Mouse (Mus musculus): ENCODE data around the gene Ccdc82. TPM values are rescaled to one million over a fixed set of nuclear protein-coding genes. Genes with fewer than 3 reads are reported as not detected.

Ccdc82 gene
- polyA plus RNA-seq, 1 experiment from 2014 or later: 9.6 TPM

- Histone ChIP-seq H3K4me3 (ENCODE audit: low read length) (no peak overlapping the region), H3K4me2 (replicated peaks; ENCODE audit: low read depth, low read length) (no peak overlapping the region), H3K27me3 (ENCODE audit: insufficient read depth, low read length) (no peaks in the 10 kb centered on the region), H3K9me3 (ENCODE audit: low read length) (no peaks in the 10 kb centered on the region), H3K36me3 (ENCODE audit: insufficient read depth, low read length) (no peaks in the 10 kb centered on the region), H3K27ac (ENCODE audit: low read length) (peak overlapping the region; percentile 77), H3K4me1 (ENCODE audit: insufficient read depth, low read length) (peaks cover 13% of the 10 kb centered on the region), H3K9ac (replicated peaks; ENCODE audit: low read length) (no peak overlapping the region)
- no peak for ATAC-seq (ENCODE audit: low FRiP score, low TSS enrichment)
- WGBS: 56% methylated on average over 2 of the region's 2 CpGs
Observed at GRCm38 (mm10) chr9:13323074-13323473, 76.3 kb downstream of the Ccdc82 start.

- Histone ChIP-seq H3K4me2 (replicated peaks; ENCODE audit: low read depth, low read length) (no peak overlapping the region), H3K27ac (ENCODE audit: low read length) (peak overlapping the region; percentile 77), H3K4me1 (ENCODE audit: insufficient read depth, low read length) (peaks cover 13% of the 10 kb centered on the region), H3K36me3 (ENCODE audit: insufficient read depth, low read length) (no peaks in the 10 kb centered on the region), H3K9me3 (ENCODE audit: low read length) (no peaks in the 10 kb centered on the region), H3K4me3 (ENCODE audit: low read length) (no peak overlapping the region), H3K27me3 (ENCODE audit: insufficient read depth, low read length) (no peaks in the 10 kb centered on the region), H3K9ac (replicated peaks; ENCODE audit: low read length) (no peak overlapping the region)
- ATAC-seq (ENCODE audit: low FRiP score, low TSS enrichment): peak; percentile 82
- 16% methylated on average over 1 of the region's 1 CpGs for WGBS
Observed at GRCm38 (mm10) chr9:13323612-13324011, 76.9 kb downstream of the Ccdc82 start.

Other genes with a start within 250 kb of the Ccdc82 start
- gene Jrkl, start 1.1 kb upstream of the Ccdc82 start, polyA plus RNA-seq (2015; fragmentation: Nextera tagmentation; extraction: Ambion mirVana): 7.8 and 9.4 TPM in 2 replicates
- gene Maml2, start 51.0 kb downstream of the Ccdc82 start, polyA plus RNA-seq (2015; fragmentation: Nextera tagmentation; extraction: Ambion mirVana): 10.0 and 12.0 TPM in 2 replicates
- gene Gm17571, start 199.8 kb downstream of the Ccdc82 start, polyA plus RNA-seq (2015; fragmentation: Nextera tagmentation; extraction: Ambion mirVana): not detected in 2 replicates

Measured in kidney, embryonic 16.5 days (tissue).